Mouse (Mus musculus): ENCODE data around the gene Dtx4. TPM values are rescaled to one million over a fixed set of nuclear protein-coding genes. Genes with fewer than 3 reads are reported as not detected.
A peak's percentile ranks its signal among the peaks of the same experiment; 100 is the strongest.

The Dtx4 gene
- polyA plus RNA-seq, 1 experiment = 50.1 TPM

DNA sequence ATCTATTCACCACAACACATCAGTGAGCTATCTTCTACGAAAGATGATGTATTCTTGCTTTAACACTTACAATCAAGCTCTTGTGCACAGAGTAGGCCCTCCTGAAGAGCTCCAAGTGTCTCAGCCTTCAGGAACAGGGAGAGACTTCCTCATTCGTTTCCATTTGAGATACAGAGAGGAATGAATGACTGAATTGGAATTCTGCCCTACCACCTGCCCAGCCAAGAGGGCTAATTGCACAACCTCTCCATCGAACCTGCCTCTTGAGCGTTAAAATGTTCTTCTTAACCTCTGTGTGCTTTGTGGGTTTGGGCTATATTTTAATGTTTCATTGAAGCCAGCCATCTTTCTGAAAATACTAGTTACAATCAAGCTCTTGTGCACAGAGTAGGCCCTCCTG is 36.6 kb downstream of the Dtx4 start:
- DNase-seq (ENCODE audit: low read depth) = no peak
- no peak for TF ChIP-seq CTCF (IDR thresholded peaks at IDR 0.05; ENCODE audit: borderline replicate concordance, extremely low read depth, insufficient read depth, insufficient read length)
- TF ChIP-seq POLR2A (IDR thresholded peaks at IDR 0.05; ENCODE audit: borderline replicate concordance, extremely low read depth, insufficient read depth, insufficient read length, poor library complexity, severe bottlenecking) = no peak

- TF ChIP-seq CTCF (IDR thresholded peaks at IDR 0.05; ENCODE audit: borderline replicate concordance, extremely low read depth, insufficient read depth, insufficient read length) (no peak), POLR2A (IDR thresholded peaks at IDR 0.05; ENCODE audit: borderline replicate concordance, extremely low read depth, insufficient read depth, insufficient read length, poor library complexity, severe bottlenecking) (no peak)
These were observed 37.1 kb downstream of the Dtx4 start for GRCm38 (mm10) chr19:12464127-12464526.

DNA sequence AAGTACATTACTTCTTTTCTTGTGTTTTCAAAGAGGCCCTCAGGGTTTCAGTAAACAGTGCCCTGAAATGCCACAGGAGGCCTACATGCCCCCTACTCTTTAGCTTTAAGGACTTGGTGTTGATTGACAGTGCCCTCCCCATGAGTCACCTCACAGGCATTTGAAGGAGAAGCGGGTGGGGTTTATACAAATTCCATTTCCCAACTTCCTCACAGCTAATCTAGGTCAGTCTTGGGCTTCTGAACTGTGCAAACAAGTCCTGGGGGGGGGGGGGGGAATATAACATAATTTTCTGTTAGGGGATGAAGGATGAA is 37.6 kb downstream of the Dtx4 start:
- TF ChIP-seq POLR2A (IDR thresholded peaks at IDR 0.05; ENCODE audit: borderline replicate concordance, extremely low read depth, insufficient read depth, insufficient read length, poor library complexity, severe bottlenecking) = no peak
- no peak for TF ChIP-seq CTCF (IDR thresholded peaks at IDR 0.05; ENCODE audit: borderline replicate concordance, extremely low read depth, insufficient read depth, insufficient read length)
- peak; percentile 68 for DNase-seq (ENCODE audit: low read depth)

More at GRCm38 (mm10) chr19:12464127-12464526, 37.1 kb downstream of the Dtx4 start:
- no peak for DNase-seq (ENCODE audit: low read depth)

DNA sequence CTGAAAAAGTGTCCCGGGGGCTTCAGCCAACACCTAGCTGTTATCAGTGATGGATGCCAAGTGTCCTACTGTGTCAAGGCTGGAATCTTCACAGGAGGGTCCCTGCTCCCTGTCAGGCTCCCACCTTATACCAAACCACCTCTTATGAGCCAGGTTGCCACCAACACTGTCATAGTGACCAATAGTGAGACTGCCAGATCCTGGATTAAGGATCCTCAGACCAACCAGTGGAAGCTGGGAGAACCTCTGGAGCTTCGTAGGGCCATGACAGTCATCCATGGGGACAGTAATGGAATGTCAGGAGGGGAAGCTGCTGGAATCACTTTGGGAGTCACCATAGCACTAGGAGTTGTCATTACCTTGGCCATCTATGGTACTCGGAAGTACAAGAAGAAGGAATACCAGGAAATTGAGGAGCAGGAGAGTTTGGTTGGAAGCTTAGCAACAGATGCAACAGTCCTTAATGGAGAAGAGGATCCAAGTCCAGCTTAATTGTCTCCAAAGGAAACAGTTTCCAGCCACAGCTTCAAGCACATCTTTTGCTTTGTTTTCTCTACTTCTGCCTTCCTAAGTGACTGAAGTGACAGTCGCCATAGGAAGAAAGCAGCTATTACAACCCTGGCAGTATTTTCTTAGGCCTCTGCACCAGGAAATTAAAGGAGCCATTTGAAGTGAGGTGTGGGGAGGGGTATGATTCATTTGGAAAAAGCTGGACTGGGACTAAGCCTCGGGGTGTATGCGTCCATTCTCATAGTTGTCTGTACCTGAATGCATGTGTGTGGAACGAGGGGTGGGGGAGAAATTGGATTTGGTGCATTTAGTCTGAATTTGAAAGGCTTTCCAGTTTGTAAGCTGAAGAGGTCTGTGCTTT is 38.2 kb downstream of the Dtx4 start:
- no peak for TF ChIP-seq POLR2A (IDR thresholded peaks at IDR 0.05; ENCODE audit: borderline replicate concordance, extremely low read depth, insufficient read depth, insufficient read length, poor library complexity, severe bottlenecking)
- TF ChIP-seq CTCF (IDR thresholded peaks at IDR 0.05; ENCODE audit: borderline replicate concordance, extremely low read depth, insufficient read depth, insufficient read length) = no peak
- no peak for DNase-seq (ENCODE audit: low read depth)

DNA sequence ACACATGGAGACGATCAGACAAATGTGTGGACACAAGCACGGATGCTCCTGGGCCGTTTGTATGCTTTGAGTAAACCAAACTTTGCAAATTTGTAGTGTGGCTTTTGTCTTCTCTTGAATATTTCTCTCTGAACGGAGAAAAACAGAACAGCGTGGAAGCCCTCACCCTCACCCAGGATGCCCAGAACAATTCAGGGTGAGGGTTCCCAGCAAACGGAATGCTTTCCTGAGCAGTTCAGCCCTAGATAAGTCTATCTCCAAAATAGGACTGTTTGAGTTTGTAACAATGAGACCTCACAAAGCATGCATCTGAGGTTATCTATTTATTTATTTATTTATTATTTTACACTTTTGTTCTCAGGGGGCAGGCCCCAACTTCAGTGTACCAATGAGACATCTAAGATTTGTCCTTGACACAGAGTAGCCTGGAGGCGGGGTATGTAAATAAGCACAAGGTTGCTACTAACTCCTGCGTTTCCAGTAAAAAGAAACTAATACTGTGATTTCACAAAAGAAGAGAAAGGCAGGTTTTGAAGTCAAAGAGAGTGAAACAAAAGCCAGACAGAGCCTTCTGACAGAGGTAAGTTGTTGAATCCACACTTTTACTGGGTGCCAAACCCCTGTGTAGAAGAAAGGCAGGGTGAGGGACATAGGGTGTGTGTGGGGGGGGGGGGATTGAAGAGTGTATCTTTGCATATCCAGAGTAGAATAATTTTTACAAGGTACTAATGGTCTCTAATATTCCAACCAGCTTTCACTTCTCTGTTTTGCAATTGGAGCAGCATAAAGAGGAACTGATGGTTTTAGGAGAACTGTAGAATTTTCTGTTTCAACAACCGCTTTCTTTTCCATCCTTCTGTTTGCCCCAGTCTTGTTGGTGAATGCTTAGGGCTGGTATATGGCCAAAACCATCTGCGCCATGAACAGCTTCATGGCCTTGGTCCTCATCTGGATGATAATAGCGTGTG is 40.7 kb downstream of the Dtx4 start, which contains the start of gene Mpeg1:
Gene Mpeg1 (plus strand): TSS at position 498 of the 968 bp plus-strand sequence.
- DNase-seq (ENCODE audit: low read depth) = no peak
- no peak for TF ChIP-seq POLR2A (IDR thresholded peaks at IDR 0.05; ENCODE audit: borderline replicate concordance, extremely low read depth, insufficient read depth, insufficient read length, poor library complexity, severe bottlenecking)
- TF ChIP-seq CTCF (IDR thresholded peaks at IDR 0.05; ENCODE audit: borderline replicate concordance, extremely low read depth, insufficient read depth, insufficient read length) = no peak

GRCm38 (mm10) chr19:12459516-12459915 is 41.7 kb downstream of the Dtx4 start:
- TF ChIP-seq POLR2A (IDR thresholded peaks at IDR 0.05; ENCODE audit: borderline replicate concordance, extremely low read depth, insufficient read depth, insufficient read length, poor library complexity, severe bottlenecking) = no peak
- TF ChIP-seq CTCF (IDR thresholded peaks at IDR 0.05; ENCODE audit: borderline replicate concordance, extremely low read depth, insufficient read depth, insufficient read length) = no peak
- no peak for DNase-seq (ENCODE audit: low read depth)

DNA sequence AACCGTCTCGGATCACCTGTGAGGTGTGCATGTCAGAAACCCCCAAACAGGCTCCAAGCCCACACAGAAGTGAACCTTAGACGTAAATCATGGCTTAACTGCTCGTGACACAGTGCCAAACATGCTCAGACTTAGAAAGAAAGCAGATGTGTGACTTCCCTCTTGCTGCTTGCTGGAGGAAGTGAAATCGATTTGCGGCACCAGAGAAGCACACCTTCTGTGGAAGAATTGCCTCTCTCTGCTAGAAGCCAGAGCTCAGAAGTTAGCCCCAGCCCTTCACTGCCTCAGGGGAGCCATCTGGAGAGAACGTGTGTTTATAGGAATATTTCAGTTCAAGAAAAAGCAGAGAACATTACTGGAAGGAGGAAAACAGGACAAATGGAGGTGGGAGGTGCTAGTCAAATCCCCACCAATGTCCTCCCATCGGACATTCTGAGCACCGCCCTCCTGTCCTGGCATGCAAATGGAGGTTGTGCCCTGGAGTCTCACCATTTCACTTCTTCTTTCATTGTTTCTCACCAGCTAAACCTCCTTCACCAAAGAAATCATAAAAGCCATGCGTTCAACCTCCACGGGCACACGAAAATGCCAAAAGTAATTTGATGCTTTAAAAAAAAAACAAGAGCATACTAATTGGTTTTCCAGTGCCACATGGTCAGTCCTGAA is 43.7 kb downstream of the Dtx4 start:
- no peak for TF ChIP-seq POLR2A (IDR thresholded peaks at IDR 0.05; ENCODE audit: borderline replicate concordance, extremely low read depth, insufficient read depth, insufficient read length, poor library complexity, severe bottlenecking)
- TF ChIP-seq CTCF (IDR thresholded peaks at IDR 0.05; ENCODE audit: borderline replicate concordance, extremely low read depth, insufficient read depth, insufficient read length) = no peak
- no peak for DNase-seq (ENCODE audit: low read depth)

DNA sequence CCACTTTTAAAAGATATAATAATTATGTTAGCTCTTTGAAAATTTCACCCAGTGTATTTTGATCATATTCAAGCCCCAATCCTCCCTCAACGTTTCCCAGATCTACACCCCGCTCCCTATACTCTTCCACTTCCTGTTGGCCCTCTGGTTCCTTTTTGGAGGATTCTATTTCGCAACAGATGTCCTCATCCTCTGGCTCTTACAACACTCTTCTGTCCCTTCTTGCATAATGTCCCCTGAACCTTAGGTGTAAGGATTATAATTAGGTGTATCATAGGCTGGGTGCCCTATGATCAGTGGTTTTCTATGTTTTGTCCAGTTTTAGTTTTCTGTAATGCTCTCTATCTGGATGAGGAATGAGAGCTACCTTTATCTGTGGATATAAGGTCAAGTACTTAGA is 56.2 kb downstream of the Dtx4 start:
- DNase-seq (ENCODE audit: low read depth) = no peak
- TF ChIP-seq POLR2A (IDR thresholded peaks at IDR 0.05; ENCODE audit: borderline replicate concordance, extremely low read depth, insufficient read depth, insufficient read length, poor library complexity, severe bottlenecking) = no peak
- TF ChIP-seq CTCF (IDR thresholded peaks at IDR 0.05; ENCODE audit: borderline replicate concordance, extremely low read depth, insufficient read depth, insufficient read length) = no peak

DNA sequence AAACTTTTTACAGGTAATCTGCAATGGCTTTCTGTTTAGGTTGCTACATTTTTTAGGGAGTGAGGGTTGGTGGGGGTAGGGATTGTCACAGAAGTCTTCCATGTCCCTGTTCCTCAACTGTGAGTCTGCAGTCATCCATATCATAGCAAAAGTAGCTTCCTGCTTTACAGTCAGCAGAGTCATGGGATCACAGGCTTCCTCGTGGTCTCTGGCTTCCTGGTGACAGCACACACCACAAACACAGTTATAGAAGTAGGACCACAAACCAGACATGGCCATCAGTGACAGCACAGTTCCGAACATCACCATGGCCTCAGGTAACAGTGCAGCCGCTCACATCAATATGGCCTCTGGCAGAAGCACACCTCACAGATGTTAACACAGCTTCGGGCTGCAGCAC is 58.7 kb downstream of the Dtx4 start:
- no peak for DNase-seq (ENCODE audit: low read depth)
- TF ChIP-seq POLR2A (IDR thresholded peaks at IDR 0.05; ENCODE audit: borderline replicate concordance, extremely low read depth, insufficient read depth, insufficient read length, poor library complexity, severe bottlenecking) (no peak), CTCF (IDR thresholded peaks at IDR 0.05; ENCODE audit: borderline replicate concordance, extremely low read depth, insufficient read depth, insufficient read length) (no peak)

DNA sequence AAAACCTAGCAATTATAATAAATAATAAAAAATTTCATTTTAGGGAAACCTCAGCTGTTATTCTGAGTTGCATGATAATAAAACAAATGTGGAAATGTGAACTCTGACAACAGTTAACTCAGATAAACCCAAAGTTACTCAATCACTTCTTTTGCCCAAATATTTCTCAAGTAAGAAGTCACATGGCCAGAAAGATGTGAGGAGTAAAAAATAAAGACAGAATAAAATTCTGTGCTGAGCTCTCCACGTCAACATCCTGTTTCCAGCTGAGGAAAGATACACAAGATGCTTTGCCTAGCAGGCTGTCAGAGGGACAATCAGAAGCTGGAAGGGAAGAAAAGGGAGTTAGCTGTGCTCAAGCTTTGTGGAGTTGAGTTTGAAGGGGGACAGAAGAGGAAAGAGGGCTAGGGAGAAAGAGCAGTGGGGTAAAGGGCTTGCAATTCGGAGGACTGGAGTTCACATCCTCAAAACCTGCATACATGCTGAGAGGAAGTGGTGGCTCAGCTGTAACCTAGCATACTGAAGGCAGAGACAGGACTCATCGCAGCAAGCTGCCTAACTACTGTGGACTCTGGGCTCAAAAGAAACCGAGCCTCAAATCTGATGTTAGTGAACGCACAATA is 61.0 kb downstream of the Dtx4 start:
- TF ChIP-seq CTCF (IDR thresholded peaks at IDR 0.05; ENCODE audit: borderline replicate concordance, extremely low read depth, insufficient read depth, insufficient read length) (no peak), POLR2A (IDR thresholded peaks at IDR 0.05; ENCODE audit: borderline replicate concordance, extremely low read depth, insufficient read depth, insufficient read length, poor library complexity, severe bottlenecking) (no peak)
- no peak for DNase-seq (ENCODE audit: low read depth)
